Mouse (Mus musculus) adrenal gland (tissue): Measurements from ENCODE around the gene Psmb8.

Experiments
- intact Hi-C: fragments of 180-260 bp; cut with DNase I; formaldehyde crosslinking; loops from one replicate; pipeline ENCODE4 v1.15.1; 2025
- long read RNA-seq, 2 experiments: library from polyadenylated mRNA; unstranded; transcript quantifications; one replicate each; pipeline ENCODE4 v2.0.0; 2020; ENCODE audit warnings: borderline replicate concordance in 1 of 2; ENCODE audit not compliant: insufficient replicate concordance in 1 of 2

The Psmb8 gene
- long read RNA-seq, experiment 1, transcript Psmb8-201 (6 exons, 1,628 nt) = major isoform, 127 of 132 reads
- long read RNA-seq, experiment 1, partial matches to known transcripts = 1 of 132 reads
- long read RNA-seq, experiment 1, other reads (novel, unspliced or antisense) = 1 of 132 reads
- long read RNA-seq, experiment 2, transcript Psmb8-201 (6 exons, 1,628 nt) = major isoform, 111 of 113 reads
- long read RNA-seq, experiment 2, partial matches to known transcripts = 2 of 113 reads
- long read RNA-seq, experiment 2, other reads (novel, unspliced or antisense) = 0 of 113 reads

DNA sequence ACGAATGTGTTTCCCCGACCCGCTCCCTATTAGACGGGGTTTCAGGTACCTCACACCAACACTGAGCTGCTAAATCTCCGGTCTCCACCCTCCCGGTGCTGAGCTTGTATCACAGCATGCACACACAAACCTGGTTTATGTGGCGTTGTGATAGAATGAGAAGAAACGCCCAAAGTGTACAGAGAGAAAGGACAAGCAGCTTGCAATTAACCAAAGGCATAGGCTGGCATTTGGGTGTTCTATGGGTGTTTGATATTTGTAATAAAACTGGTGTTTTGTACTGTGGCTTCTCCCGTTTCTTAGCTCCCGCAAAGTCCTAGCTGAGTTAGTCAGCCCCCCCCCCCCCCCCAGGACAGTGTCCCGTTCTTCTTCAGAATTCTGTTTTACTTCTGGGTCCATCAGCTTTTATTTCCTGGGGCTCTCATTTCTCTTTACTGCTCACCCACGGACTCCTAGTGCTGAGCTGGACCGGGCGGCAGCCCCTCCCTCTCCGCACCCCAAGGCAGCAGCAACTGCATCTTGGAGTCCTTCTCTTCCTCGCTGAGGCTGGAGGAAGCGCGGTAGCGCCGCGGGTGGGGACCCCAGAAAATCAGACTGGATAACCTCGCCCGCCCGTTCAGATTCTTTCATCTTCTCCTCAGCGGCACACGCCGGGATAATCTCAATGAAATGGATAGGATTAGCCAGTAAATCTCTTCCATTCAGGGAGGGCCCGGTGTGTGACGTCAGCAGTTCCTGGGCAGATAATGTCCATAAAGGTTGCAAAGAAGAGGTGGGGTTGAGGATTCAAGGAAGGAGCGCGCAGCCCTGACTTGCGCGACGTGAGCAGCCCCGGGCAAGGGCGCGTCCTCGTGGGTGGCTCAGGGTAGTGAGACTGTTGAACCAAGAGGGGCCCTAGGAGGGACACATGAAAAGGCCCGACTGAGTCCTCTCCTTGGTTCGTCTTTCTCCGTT is at the start of gene Psmb8:
TSS of gene Psmb8 (plus strand) at position 781 of the 954 bp plus-strand sequence.
- intact Hi-C loops = no loop called here

DNA sequence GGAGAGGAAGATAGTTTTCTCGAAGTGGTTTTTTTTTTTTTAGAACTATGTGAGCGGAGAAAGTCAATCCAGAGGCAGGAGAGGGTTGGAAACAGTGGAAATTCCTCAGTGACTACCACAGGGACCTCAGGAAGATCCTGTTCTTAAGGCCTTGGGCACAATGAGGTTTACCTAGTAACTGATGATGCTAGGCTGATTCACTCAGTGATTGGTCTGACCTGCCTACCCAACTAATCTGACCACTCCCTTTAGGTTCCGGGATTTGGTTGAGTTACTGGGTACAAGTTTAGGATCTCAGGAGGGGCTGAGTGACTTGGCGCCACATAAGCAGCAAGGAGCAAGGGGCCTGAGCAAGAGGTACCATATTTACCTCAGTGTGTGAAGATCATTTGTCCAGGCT is 44.6 kb upstream of the Psmb8 start, which contains the start of gene H2-DMb1:
TSS of gene H2-DMb1 (plus strand) at position 150 of the 400 bp plus-strand sequence.
- intact Hi-C loops = no loop called here

DNA sequence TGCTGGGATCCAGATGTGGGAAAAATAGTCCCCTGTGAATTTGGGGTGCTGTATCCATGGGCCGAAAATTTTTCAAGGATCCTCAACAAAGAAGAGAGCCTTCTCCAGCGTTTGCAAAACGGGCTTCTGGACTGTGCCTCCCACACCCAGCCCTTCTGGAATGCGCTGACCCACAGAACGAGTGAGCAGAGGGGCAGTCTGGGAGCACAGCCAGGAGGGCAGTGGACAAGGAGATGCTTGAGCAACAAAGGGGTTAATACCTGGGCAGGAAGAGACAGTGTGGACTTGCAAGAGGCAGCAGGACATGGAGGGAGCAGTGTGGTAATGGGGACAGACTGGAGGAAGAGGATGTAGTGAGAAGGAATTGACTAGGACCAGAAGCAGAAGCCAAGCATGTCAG is 42.0 kb upstream of the Psmb8 start:
- intact Hi-C loops = no loop called here

DNA sequence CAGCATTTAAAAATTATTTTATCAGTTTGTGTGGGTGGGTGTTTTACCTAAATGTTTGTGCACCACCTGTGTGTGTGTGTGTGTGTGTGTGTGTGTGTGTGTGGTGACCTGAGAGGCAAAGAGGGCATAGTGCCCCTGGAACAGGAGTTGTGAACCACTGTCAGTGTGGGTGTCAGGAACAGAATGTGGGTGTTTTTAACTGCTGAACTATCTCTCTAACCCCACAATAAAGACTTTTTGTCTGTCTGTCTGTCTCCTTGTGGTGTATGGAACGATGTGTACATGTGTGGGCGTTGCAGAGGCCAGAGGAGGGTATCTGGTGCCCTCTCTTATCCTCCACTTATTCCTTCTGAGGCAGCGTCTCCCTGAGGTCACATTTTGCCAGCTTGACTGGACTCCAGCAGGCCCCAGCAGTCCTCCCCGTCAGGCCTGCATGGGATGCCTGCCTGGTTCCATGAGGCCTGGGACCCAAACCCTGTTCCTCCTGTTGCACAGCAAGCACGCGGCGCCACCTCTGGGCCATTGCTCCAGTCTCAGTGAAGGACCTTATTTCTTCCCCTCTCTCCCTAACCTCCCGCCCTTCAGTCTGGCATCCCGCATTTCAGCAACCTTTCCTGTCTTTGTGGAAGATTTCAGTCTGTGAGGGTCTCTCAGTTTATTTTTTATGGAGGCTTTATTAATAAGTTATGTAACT is 33.2 kb upstream of the Psmb8 start:
- intact Hi-C loops = no loop called here

DNA sequence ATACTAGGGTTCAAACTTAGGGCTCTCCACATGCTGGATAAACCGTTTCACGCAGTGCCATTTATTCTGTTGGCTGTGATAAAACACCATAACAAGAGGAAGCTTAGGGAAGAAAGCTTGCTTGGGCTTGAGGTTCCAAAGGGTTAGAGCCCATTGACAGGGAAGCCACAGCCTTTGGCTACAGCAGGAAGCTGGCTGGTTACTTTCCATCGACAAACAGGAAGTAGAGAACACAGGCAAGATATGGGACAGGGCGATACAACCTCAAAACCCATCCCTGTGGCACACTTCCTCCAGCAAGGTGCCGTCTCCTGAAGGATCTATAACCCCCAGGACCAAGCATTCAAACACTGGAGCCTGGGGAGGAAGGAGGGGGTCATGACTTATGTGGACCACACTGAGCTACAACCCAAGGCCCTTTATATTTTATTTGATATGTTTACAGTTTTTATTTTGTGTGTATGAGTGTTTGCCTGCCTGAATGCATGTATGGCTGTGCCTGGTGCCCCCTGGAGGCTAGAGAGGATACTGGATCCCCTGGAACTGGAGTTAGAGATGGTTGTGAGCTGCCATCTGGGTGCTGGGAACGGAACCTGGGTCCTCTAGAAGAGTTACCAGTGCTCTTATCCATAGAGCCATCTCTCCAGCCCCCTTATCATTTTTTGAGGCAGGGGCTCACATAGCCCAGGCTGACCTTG is 32.3 kb upstream of the Psmb8 start:
- intact Hi-C loops = no loop called here

DNA sequence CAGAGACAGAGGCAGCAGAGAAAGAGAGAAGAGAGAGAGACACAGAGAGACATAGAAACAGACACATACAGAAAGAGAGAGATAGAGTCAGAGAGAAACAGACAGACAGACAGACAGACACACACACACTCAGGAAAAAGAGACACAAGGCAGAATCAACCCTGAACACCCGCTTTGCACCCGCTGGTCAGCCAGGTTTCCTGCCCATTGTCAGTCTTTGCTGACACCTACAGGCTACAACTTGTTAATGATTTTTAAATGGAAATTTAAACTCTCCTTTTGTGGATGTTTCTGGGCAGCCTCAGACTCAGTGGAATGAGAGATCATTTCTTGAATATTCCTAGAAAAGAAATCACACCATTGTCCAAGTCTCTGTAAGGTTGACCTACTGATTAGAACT is 28.2 kb upstream of the Psmb8 start:
- intact Hi-C loops = loop anchor here (2.0 kb wide), 1 partner anchor 92 kb away; no protein-coding TSS in a partner anchor

DNA sequence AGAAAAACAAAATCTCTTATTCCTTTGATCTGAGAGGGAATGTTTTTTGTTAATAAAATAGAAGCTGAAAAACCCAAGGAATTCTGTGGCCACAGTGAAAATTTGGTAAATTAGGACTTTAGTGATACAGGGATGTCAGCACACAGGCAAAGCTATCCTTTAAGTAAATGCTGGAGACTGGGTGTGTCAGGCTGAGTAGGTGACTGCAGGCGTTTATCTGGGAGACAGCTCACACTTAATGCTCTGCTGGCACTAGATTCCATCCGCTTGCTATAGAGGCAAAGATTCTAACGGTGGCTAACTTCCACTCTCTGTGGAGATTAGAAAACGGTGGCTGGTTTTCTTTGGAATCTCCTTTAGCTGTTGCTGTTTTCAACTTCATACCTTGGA is 27.0 kb upstream of the Psmb8 start:
- intact Hi-C loops = loop anchor here (1.0 to 5.0 kb wide), 4 partner anchors 28 to 65 kb away; no protein-coding TSS in a partner anchor

DNA sequence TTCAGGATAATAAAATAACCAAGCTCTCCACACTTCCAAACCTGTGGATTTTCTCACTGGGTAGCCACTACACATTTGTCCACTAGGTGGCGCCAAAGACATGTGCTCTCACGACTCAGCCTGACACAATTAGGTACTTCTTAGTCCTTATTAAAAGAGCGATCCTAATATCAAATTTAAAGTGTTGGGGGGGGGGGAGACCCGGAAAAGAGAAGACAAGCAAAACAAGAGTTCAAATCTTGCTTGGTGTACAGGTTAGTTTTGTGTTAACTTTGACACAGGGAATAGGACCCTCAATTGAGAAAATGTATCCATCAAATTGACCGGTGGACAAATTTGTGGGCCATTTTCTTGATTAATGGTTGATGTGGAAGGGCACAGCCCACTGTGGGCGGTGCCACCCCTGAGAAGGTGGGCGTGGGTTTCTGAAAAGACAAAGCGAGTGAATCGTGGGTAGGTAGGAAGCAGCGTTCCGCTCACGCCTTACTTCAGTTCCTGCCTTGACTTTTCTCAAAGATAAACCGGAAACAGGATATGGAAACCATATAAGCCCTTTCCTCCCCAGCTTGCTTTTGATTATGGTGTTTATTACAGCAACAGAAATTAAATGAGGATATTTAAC is 26.5 kb upstream of the Psmb8 start:
- intact Hi-C loops = loop anchor here (1.0 to 5.0 kb wide), 4 partner anchors 28 to 64 kb away; no protein-coding TSS in a partner anchor

DNA sequence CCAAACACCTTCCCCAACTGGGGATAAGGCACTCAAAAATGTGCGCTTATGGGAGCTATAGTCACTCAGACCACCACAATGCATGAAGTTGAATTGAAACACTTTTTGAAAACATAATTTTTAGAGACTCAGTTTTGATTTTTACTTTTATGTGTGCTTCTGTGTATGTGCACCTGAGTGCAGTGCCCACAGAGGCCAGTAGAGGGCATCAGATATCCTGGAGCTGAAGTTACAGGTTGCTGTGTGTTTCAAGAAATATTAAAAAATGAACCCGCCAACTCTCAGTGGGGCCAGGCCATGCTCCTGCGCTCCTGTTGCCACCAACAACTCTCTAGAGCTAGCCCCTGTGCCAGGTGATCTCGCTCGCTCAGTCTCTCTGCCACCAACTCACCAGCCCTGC is 25.0 kb upstream of the Psmb8 start:
- intact Hi-C loops = loop anchor here (5.0 kb wide), 1 partner anchor 45 kb away; no protein-coding TSS in a partner anchor

DNA sequence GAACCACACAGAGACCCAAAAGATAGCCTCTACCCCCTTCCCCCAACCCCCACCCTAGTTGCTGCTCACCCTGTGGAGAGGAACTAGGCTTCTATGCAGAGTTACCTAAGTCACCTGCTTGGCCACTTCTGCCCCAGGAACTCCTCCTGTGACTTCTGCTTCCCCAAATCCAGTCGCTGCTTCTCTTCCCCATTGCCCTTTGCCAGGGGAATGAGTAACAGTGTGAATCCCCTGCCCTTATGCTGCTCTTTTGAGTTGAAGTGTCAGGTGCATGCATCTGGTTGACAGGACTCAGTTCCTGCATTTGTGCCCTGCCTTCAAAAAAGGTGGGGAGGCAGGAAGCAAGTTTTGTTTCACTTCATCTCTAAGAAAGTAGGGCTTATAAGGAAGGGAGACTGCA is 23.4 kb upstream of the Psmb8 start:
- intact Hi-C loops = loop anchor here (5.0 kb wide), 1 partner anchor 43 kb away; no protein-coding TSS in a partner anchor

DNA sequence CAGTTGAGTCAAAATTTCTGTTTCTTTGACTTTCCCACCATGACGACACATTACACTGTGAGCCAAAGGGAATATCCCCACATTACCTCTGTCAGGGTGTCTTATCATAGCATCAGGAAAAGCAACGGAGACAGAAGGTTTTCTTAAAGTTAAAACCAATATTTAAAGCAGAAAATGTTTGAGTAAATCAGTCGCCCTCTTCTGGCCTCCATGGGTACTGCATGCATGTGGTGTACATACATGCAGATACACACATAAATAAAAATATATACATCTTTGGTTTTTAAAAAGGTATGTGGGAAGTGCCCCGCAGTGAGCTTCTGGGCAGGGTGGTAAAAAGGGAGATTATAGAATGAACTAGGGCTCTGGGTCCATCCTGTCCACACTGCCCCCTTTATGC is 20.3 kb upstream of the Psmb8 start:
- intact Hi-C loops = no loop called here

DNA sequence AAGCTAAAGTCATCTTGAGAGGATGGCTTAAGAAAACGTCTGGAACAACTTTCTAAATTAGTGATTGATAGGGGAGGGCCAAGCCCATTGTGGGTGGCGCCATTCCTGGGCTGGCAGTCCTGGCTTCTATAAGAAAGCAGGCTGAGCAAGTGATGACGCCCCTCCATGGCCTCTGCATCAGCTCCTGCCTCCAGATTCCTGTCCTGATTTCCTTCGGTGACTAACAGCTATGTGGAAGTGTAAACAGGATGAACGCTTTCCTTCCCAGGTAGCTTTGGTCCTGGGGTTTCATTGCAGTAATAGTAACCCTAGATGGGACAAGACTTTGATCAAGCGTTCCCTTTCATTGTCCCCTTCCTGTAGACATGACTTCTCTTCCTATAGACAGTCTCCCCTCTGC is 18.5 kb upstream of the Psmb8 start:
- intact Hi-C loops = no loop called here

DNA sequence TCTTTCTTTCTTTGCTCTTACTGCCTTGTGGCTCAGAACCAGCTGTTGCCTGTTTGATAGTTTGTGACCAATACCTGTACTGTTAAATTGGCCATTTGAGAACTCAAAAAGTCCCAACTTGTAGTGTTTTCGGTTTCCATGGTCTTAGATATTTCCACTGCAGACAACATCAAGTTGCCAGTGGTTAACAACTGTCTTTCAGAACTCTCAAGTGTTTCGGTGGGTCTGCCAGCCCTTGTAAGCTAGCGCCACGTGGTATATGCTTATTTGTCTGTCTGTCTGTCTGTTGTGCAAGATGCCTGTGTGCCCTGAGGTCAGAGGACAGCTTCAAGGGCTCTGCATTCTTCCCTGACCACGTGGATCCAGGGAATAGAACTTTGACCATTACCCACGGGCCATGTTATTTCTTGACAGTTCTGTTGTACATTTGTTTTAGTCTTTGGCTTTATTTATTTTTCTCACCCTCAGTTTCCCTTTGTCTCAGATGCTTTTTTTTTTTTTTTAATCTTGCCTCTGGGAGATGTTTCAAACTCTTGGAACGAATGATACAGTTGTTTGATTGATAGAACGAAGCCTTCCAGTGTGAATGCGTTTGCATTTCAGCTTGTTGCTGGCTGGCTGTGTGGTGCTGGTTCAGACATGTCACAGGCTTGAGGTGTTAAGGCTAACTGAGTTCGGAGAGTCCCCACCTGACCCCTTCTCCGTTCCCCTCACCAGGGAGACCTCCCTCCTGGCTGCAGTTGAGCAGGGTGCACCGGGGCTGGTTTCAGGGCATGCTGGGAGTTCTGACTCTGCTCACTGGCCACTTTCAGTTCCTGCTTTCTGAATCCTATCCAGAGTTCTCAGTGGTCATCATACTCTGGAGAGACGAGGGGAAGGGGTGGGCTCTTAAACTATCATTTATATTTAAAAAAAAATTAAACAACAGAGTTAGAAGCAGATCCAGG is 17.3 kb upstream of the Psmb8 start:
- intact Hi-C loops = no loop called here

DNA sequence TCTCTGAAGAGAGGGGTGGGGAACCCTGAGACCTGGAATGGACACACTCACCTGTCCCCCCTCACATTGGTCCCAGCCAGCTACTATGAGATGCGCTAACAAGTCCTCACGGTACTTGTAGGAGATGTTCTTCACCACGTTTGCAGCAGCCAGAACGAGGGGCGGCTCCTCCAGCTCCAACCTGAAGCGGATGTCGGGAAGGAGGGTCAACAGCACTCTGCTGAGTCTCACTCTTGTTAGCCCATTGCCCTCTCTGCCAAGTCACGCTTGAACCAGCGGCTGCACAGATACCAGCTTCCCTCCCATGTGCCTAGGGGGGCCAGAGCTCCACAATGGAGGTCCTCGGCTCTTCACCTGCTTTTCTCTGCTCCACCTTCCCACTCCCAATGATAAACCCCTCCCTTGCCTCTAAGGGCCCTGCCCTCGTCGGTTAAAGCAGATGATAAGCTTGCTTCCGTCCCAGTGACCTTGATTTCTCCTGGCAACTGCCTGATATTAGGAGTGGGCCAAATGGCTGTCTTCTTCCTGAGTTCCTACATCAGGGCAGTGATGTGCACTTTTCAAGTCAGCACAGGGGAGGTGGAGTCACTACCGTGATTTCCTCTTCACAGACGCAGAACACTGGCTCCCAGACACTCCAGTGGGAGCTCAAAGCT is 13.8 kb upstream of the Psmb8 start:
- intact Hi-C loops = no loop called here

DNA sequence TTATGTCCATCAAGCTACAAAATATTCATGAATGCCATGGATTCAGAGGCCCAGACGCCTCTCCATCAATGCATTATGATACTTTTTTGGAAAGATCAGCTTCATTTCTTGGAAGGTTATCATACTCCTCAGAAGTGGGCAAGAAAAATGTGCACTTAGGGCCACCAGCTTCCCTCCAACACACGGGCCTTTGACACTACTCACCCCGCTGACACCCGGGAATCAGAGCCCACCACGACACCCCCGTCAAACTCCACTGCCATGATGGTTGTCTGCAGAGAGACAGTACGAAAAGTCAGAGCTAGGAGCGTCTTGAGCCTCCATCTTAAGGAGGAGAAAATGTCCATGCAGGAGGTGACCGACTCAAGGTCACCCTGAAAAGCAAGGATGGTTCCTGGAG is 12.0 kb upstream of the Psmb8 start:
- intact Hi-C loops = no loop called here

DNA sequence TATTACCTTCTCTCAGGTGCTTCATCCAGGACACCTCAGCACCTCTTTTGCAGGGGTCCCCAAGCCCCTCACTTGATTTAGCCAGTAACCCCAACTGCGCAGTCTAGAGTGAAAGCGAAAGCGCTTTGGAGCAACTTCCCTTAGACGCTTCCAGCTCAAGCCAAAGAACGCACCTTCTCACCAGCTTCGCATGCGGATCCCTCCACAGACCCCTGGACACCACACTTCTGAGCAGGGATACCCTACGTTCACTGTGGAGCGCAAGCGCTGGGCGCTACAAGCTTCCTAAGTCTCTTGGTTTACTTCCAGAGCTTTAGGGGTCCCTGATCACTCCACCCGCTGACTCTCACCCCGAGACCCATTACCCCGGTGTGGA is 10.6 kb upstream of the Psmb8 start:
- intact Hi-C loops = no loop called here

DNA sequence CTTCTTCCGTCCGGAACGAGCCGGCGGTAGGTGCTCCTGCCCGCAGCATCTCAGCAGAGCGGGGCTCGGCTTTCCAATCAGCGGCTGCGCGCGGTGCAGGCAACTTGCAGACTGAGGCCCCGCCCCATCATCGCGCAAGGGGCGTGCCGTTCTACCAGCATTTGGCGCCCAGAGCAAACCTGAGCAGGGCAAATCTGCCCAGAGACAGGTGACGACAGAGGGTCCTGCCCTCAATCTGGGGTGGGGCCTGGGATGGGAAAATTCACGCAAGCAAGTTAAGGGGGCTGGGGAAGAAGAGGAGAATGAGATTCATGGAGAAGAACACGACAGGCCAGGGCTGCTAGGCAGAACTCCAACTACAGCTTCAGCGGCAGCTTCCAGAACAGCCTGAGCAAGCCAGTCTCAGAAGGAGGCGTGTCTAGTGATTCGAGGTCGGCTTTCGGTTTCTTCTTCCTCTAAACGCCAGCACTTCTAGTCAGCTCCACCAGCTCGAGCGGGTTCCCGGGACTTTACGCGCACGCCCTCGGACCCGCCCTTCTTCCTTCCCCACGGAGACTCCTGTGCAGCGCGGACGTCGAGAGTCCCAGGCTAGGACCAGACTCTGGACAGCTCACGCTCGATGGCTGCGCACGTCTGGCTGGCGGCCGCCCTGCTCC is 10.1 kb upstream of the Psmb8 start, which contains the start of the genes Tap1 and Psmb9:
TSS of gene Tap1 (plus strand) at position 293 of the 656 bp plus-strand sequence.
TSS of gene Psmb9 (minus strand) at position 504 of the 656 bp plus-strand sequence.
- intact Hi-C loops = no loop called here

DNA sequence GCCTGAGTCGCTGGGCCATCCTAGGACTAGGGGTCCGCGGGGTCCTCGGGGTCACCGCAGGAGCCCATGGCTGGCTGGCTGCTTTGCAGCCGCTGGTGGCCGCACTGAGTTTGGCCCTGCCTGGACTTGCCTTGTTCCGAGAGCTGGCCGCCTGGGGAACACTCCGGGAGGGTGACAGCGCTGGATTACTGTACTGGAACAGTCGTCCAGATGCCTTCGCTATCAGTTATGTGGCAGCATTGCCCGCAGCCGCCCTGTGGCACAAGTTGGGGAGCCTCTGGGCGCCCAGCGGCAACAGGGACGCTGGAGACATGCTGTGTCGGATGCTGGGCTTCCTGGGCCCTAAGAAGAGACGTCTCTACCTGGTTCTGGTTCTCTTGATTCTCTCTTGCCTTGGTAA is 9.5 kb upstream of the Psmb8 start:
- intact Hi-C loops = no loop called here
